1 mouse cellular context compared by ENCODE assay signal in the genomic region with DNA sequence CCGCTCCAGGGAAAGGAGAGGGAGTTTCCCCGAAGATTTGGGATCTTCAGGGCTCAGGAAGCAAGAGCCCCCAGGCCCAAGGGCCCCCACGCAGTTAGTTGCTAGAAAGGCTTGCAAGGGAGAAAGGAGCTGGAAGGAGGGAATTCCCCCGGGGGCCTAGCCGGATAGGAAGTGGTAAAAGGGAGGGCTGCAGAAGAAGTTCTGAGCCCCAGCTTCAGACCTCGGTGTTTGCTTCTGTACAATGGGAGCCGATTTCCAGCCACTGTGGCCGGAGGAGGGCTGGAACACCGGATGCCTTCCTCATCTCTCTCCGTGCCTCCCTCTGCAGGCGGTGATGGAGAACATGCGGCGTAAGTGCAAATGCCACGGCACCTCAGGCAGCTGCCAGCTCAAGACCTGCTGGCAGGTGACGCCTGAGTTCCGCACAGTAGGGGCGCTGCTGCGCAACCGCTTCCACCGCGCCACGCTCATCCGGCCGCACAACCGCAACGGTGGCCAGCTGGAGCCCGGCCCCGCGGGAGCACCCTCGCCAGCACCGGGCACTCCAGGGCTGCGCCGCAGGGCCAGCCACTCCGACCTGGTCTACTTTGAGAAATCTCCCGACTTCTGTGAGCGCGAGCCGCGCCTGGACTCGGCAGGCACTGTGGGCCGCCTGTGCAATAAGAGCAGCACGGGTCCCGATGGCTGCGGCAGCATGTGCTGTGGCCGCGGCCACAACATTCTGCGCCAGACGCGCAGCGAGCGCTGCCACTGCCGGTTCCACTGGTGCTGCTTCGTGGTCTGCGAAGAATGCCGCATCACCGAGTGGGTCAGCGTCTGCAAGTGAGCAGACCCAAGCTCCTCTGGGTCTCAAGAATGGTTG.
TF ChIP-seq lines count a peak whose summit lies in the region.

No protein-coding gene starts in this region.

TF ChIP-seq in CH12.LX, 34 proteins besides CTCF, POLR2A, EP300 and RAD21 (continued from another document):
- TF ChIP-seq E2F4 (IDR thresholded peaks at IDR 0.05; ENCODE audit: insufficient replicate concordance, low read depth, low read length) = no peak
- peak; percentile 63; the same call in 1 of the 2 replicates for TF ChIP-seq IRF4 (IDR thresholded peaks at IDR 0.05; ENCODE audit: low read depth, low read length)
- 0 out of 2 replicates have a peak, but pooled peaks have one; percentile 55 for TF ChIP-seq ELF1 (IDR thresholded peaks at IDR 0.05; ENCODE audit: low read depth, low read length)
- 0 out of 2 replicates have a peak, but pooled peaks have one; percentile 4 for TF ChIP-seq KAT2A (IDR thresholded peaks at IDR 0.05; ENCODE audit: insufficient replicate concordance, low read length)
- TF ChIP-seq GABPA (IDR thresholded peaks at IDR 0.05; ENCODE audit: insufficient replicate concordance, low read depth, low read length) = no peak
- peak; percentile 91 for TF ChIP-seq TCF12 (IDR thresholded peaks at IDR 0.05; ENCODE audit: low read depth, low read length)
- peak; percentile 41; the same call in 1 of the 2 replicates for TF ChIP-seq TBP (conservative IDR thresholded peaks at IDR 0.05; ENCODE audit: low read depth, low read length)
- TF ChIP-seq ETS1 (conservative IDR thresholded peaks at IDR 0.05; ENCODE audit: low read depth, low read length) = peak; percentile 54
- no peak for TF ChIP-seq ZNF384 (IDR thresholded peaks at IDR 0.05; ENCODE audit: low read depth, low read length)
- peak; percentile 60 for TF ChIP-seq MXI1 (IDR thresholded peaks at IDR 0.05; ENCODE audit: low read depth, low read length)
- peak; percentile 72 for TF ChIP-seq MAX (IDR thresholded peaks at IDR 0.05; ENCODE audit: low read length)
- TF ChIP-seq POLR2AphosphoS2 (IDR thresholded peaks at IDR 0.05; ENCODE audit: low read depth, low read length) = no peak
- no peak for TF ChIP-seq JUN (IDR thresholded peaks at IDR 0.05; ENCODE audit: insufficient read depth, low read depth, low read length)
- TF ChIP-seq MYC (IDR thresholded peaks at IDR 0.05; ENCODE audit: low read depth, low read length) = no peak
- TF ChIP-seq USF1 (IDR thresholded peaks at IDR 0.05; ENCODE audit: low read depth, low read length) = no peak
- TF ChIP-seq BHLHE40 (IDR thresholded peaks at IDR 0.05; ENCODE audit: low read depth, low read length) = peak; percentile 90
- TF ChIP-seq MEF2A (IDR thresholded peaks at IDR 0.05; ENCODE audit: borderline replicate concordance, low read depth, low read length) = peak; percentile 53; the same call in 1 of the 2 replicates
- TF ChIP-seq RCOR1 (conservative IDR thresholded peaks at IDR 0.05; ENCODE audit: low read depth, low read length) = peak; percentile 22; the same call in 1 of the 2 replicates
- TF ChIP-seq MAFK (IDR thresholded peaks at IDR 0.05; ENCODE audit: insufficient replicate concordance, low read length) = no peak
- no peak for TF ChIP-seq ZKSCAN1 (IDR thresholded peaks at IDR 0.05; ENCODE audit: borderline replicate concordance, low read depth, low read length)
- 0 out of 2 replicates have a peak, but pooled peaks have one; percentile 23 for TF ChIP-seq SIN3A (IDR thresholded peaks at IDR 0.05; ENCODE audit: low read length)
- no peak; the same call in 1 of the 2 replicates for TF ChIP-seq HCFC1 (IDR thresholded peaks at IDR 0.05; ENCODE audit: low read depth, low read length)
